Mouse (Mus musculus) kidney, postnatal 36 days (tissue): Measurements from ENCODE around the gene Gls.

Experiments
- DNase-seq, 2 experiments: peaks; one replicate each; pipeline ENCODE4 v3.0.0; 2021 to 2022; ENCODE audit warnings: mixed read lengths in 2 of 2

Gene Gls

DNA sequence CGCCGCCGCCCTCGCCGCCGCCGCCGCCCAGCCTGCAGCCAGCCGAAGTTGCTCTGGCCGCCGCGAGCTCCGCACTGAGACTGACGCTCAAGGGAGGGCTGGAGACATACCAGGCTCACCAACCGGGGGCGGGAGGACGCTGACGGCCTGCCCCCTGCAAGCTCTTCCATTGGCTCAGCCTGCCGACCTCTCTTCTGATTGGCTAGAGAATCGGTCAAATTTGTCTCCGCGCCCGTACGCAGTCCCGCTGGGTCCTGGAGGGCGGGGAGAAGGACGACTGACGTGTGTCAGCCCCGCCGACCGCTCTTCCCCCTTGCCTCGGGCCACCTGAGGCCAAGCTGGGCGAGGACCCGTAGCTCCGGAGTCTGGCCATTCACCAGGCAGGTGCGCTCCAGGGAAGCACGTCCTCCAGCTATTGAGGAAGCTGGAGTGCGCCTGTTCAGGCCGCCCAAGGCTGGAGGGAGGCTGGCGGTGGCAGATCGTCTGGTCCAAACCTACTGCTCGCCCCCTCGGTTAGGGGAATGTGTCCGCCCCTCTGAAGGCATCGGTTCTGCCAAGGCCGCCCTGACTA, at the start of gene Gls:
Gls (minus strand) TSS at position 90 of the 571 bp plus-strand sequence.
- DNase-seq, result peak; percentile 96 to 97

GRCm38 (mm10) chr1:52279831-52280595, 47.0 kb upstream of the Gls start:
- peak in 1 of 2 experiments; percentile 34 for DNase-seq

DNA sequence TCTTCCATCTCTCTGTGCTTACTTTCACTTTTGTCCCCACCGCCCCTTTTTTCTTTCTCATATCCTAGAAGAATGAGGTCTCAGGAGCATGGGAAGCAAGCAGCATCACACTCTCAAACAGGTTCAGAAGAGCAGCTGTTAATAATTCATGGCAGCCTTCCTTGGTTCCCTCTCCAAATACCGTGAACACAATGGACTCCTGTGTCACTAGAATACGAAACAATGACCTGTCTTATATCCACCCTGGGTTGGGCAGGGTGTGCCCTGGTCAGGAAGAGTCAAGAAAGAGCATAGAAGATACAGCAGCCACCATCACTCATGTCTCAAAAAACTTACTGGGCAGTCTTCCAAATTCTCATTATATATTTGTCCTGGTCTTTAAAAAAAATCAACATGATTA, 46.3 kb upstream of the Gls start:
- no peak for DNase-seq

DNA sequence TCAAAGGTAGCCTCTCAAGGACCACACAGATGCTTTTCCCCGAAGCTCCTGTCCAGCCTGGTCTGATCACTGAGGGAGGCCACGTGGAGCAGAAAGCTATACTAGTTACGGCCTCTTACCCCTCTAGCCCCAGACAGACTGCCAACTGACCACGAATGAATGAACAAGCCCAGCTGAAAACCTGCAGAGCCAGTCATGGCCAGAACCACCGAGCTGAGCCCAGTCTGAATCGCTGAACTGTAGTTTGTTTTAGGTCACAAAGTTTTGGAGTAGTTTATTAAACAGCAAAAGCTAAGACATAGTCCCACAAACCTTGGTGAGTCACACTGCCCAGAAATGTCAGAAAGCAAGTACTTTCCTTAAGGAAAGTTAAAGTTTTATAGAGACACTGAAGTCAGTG, 45.0 kb upstream of the Gls start:
- peak; percentile 86 to 95 for DNase-seq

DNA sequence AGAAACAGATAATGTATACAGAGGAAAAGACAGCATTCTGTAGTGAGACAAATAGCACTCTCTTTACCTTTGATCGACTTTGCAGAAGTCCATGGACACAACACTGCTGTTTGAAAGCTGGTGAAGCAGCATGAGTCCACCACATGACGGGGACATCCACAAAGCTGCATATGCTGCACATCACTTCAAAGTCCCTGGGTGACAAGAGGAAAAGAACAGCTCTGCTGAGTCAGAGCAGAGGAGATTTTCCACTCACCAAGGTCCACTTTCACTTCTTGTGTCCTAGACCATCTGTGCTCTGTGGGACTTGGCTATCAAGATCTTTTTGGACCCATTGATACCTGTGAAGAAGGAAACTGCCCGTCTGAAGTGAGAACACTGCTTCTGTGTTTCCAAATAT, 41.2 kb upstream of the Gls start:
- DNase-seq, result no peak

DNA sequence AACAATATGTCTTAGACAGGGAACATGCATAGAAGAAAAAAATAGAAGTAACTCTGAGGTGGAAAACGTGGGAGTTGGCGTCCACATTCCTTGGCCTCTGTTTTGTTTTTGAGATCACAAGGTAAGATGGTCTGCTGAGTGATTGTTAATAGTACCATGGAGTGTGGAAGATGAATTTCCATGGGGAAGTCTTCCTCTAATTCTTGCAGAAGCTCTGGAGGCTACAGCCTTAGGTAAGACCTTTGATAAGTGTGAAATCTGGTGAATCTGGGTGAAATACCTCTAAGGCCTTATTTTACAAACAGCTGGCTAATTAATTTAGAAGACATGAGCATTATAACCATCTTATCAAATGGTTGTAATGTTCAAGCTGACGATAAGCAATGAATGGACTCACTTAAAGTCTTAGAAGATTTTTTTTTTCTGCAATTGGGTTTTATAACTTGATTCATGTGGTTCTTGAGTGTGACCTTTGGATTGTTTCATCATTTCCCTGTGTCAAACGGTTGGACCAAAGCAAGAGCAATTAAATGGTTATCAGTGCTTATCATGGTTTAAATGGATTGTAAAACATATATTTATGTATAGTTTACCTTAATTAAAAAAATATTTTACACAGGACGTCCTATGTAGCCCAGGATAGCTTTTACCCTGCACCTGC, 39.1 kb upstream of the Gls start:
- peak in 1 of 2 experiments; percentile 36 for DNase-seq

- DNase-seq, result peak; percentile 68 to 69
Observed at GRCm38 (mm10) chr1:52270354-52270753, 37.3 kb upstream of the Gls start.

DNA sequence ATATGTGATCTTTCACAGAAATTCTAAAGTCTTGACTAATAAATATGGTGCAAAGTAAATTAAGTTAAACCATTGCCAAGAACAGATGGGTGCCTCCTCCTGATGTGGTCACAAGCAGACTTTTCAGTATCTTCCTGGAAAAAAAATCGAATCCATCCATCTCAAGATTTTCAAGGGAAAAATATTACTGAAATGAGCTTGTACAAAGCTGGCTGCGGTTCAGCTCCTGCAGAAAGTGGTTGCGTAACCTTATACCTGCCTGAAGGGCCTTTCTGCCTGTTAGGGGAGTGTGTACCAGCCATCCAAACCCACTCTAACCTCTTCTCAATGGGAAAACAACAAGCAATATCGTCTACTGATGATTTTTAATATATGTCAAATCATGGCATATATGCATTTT, 36.6 kb upstream of the Gls start:
- no peak for DNase-seq

DNA sequence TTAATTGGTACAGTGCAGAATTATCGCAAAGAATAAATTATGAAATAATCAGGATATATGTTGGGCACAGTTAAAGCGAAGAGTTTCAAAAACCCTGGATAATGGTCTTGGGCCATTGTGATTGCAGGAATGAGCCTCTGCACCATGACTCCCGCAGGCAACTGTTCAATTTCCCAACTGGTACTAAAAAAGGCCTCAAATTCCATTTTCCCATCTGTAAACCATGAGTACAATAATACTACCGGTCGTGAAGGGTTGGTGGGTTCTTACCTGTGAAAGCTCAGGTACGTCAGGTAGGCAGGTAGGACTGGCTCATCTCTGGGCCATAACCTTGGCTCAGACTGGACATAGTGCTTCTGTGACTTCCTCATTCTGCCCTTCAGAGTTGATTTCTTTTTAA, 35.0 kb upstream of the Gls start:
- no peak for DNase-seq

DNA sequence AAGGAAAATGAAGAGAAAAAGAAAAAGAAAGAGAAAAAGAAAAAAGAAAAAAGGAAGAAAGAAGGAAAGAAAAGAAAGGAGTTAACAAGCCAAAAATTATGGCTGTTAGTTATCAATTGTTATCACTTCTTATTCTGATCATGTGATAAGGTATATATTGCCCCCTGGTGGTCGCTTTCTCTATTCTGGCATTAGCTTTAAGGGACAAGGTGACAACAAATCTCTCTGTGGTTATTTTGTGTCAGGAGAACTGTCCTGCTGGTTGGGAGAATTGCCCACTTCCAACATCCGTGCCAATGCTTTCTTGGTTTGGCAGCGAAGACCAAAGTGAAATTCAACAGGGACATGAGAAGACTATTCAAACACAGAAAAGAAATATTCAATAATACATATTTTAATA, 34.6 kb upstream of the Gls start:
- DNase-seq, result peak; percentile 79

GRCm38 (mm10) chr1:52265886-52266516, 33.0 kb upstream of the Gls start:
- DNase-seq, result no peak

DNA sequence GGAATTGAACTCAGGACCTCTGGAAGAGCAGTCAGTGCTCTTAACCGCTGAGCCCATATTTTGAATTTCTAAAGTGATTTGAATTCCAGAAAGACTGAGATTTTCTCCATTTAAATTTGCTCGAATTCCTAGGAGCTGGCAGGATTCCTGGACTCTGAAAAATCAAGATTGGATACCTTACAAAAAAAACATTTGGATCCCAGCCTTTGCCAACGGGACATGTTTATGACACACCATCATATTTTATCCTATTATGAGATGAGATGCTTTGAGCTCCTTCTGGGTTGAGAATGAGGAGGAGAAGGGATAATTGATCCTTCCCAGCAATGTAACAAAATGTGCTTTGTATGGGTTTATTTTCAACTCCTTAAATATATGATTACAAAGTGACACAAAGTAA, 31.3 kb upstream of the Gls start:
- DNase-seq, result no peak

- no peak for DNase-seq
Observed at GRCm38 (mm10) chr1:52260354-52261090, 27.5 kb upstream of the Gls start.

GRCm38 (mm10) chr1:52258006-52258749, 25.1 kb upstream of the Gls start:
- no peak for DNase-seq

GRCm38 (mm10) chr1:52256916-52257315, 23.9 kb upstream of the Gls start:
- no peak for DNase-seq

DNA sequence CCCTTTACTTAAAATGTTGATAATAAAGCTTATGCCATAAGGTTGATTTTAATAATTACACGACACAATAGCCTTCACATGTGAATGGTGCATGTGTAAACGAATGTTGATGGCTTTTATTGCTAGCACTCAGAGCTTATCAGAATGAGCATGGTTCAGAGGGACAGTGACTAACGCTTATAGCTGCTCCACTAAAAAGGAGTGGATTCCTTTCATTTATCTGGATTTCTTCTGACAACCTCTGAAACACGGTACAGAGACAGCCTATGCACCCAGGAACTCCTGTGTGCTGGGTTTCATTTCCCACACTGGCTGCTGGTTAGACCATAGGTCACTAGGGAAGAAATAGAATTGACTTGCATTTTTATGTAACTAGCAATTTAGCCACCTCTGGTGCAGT, 23.2 kb upstream of the Gls start:
- no peak for DNase-seq

- no peak for DNase-seq
Observed at GRCm38 (mm10) chr1:52254411-52254810, 21.4 kb upstream of the Gls start.

DNA sequence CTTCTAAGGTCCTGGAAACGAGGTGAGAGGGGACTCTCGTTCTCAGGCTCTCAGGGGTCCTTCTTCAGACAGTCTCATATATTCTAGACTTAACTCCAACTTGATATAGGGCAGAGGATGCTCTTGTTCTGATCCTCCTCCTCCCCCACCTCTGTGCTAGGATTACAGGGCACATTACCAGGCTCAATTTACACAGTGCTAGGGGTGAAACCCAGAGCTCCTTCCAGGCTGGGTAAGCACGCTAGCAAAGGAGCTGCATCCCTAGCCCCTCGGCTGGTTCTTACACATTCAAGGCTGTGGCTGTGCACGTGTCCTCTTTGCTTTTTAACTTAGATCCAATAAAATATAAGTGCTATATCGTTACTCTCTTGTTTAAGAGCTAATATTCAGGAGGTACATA, 20.4 kb upstream of the Gls start:
- no peak for DNase-seq

- DNase-seq, result no peak
Observed at GRCm38 (mm10) chr1:52252447-52252846, 19.4 kb upstream of the Gls start.

DNA sequence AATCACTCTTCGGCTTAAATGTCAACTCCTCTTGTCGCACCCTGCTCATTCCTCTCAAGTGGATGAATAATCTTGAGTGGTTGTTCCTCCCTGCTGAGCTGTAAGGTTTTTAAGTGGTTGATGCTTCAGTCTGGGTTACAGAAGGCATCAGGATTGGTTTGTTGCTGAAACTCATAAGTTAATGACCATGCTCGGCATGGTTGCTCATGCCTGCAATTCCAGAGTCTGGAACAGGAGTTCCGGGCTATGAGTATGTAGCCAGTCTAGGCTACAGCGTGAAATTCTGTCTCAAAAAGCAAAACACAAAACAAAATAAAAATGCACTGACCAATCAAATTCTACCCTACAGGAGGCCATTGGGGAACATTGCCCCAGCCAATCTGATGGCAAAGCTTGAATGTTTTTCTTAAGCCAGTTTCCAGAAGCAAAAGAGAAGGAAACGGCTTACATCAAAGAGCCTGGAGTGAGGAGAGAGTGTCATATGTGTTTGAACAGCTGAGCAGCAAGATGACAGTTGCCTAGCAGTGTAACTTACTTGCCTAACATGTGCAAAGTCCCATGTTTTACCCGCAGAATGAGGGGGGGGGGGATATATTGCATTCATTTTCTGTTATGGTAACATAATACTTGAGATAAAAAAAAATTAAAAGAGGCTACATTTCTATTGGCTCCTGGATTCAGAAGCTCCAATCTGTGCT, 18.2 kb upstream of the Gls start:
- peak; percentile 59 to 81 for DNase-seq

DNA sequence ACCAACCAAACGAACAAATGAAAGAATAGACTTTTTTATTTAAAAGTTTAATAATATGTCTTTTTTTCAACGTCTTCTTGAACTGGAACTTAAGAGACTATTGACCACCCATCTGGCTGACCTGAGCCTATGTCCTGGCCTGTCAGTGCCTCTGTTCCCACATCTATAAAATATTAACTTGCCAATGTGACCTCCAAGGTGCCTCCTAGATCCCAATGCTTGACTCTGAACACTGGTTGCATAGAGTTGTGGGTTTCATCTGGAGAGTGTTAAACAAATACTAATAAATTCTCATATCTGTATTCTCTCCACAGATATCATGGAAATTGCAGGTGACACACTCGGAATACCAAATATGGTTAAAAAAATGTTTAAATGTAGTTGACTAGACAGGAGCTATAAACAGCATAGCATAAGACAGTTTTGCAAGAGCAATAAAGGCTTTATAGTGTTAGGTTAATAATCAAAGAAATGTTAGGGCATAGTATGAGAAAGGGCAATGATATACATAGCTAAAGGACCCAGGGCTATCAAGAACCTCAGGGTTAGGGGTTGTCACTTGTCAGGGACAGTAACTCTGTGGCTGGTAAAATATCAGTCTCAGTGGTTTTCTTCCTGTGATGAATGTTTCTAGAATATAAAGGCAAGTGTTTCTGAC, 16.0 kb upstream of the Gls start:
- peak; percentile 17 to 41 for DNase-seq
